Mouse (Mus musculus) hematopoietic stem cell, adult 5-6 weeks (primary cell): ENCODE results near the gene Igbp1. TPM values are rescaled to one million over a fixed set of nuclear protein-coding genes. Genes with fewer than 3 reads are reported as not detected.

ENCODE experiments used
- total RNA-seq: library from RNA; stranded (forward); fragments of 172-1452, 232-1000 nt; gene quantifications from 2 replicates; pipeline ENCODE4 v1.2.3, GENCODE M21; 2017

Igbp1 gene
- total RNA-seq, 1 experiment from 2014 or later = 135 TPM

Other genes starting within 250 kb of the Igbp1 start
- gene Otud6a, start 65.3 kb upstream of the Igbp1 start, total RNA-seq = not detected in 2 replicates
- 0.63 TPM in 1 of 2 replicates, not detected in the other for gene Awat2, start 51.6 kb upstream of the Igbp1 start, total RNA-seq
- gene Dgat2l6, start 30.5 kb downstream of the Igbp1 start, total RNA-seq = not detected in 2 replicates
- gene Awat1, start 78.0 kb downstream of the Igbp1 start, total RNA-seq = 0.50 TPM in 1 of 2 replicates, not detected in the other
- gene P2ry4, start 100.6 kb downstream of the Igbp1 start, total RNA-seq = not detected in 2 replicates
- not detected in 2 replicates for gene Arr3, start 111.2 kb downstream of the Igbp1 start, total RNA-seq
- gene Kif4, start 131.4 kb downstream of the Igbp1 start, total RNA-seq = 37.6 and 38.1 TPM in 2 replicates
- gene Pdzd11, start 132.3 kb downstream of the Igbp1 start, total RNA-seq = 25.9 and 26.3 TPM in 2 replicates
- gene Gdpd2, start 235.6 kb downstream of the Igbp1 start, total RNA-seq = 0.44 TPM in 1 of 2 replicates, not detected in the other